Mouse (Mus musculus) CH12.LX (cell line): Measurements from ENCODE around the gene Bmp6.

Experiments
- CTCF ChIP-seq, 2 experiments: IDR thresholded peaks in 1 of 2; conservative IDR thresholded peaks in 1 of 2; 2 replicates each; pipeline ENCODE4 v1.5.1; 2011 to 2012; ENCODE audit warnings: low read depth in 2 of 2, low read length in 2 of 2, improper control_type of control experiment in 1 of 2, inconsistent platforms in 1 of 2, mild to moderate bottlenecking in 1 of 2, moderate library complexity in 1 of 2
- MAX ChIP-seq: IDR thresholded peaks from 2 replicates; pipeline ENCODE4 v1.6.1; 2011; ENCODE audit warnings: low read length, improper control_type of control experiment
- MEF2A ChIP-seq: IDR thresholded peaks from 2 replicates; pipeline ENCODE4 v1.6.1; 2014; ENCODE audit warnings: low read depth, mild to moderate bottlenecking, inconsistent platforms, low read length, improper control_type of control experiment, borderline replicate concordance
- ZC3H11A ChIP-seq: IDR thresholded peaks from 2 replicates; pipeline ENCODE4 v1.6.1; 2012; ENCODE audit warnings: low read depth, mild to moderate bottlenecking, inconsistent platforms, low read length, improper control_type of control experiment

DNA sequence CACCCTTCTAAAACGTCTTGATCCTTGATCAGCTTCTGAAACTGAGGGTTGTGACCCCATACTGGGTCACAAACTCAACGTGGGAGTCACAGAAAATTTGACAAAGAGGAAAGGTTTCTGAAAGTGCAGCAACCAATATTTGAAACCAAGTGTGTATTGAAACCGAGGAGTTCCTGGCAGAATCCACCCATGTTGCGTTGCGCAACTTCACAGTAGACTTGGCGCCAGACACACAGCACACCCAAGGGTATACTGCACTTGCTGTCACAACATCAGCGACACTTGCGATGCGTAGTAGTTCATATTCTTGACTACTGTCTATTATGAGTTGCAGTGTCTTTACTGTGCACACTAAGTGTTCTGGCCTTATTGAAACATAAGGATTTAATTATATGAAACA lies 32.4 kb downstream of the Bmp6 start:
- TF ChIP-seq MAX (no peak), CTCF (conservative IDR thresholded peaks at IDR 0.05 in 1 of 2, IDR thresholded peaks at IDR 0.05 in 1 of 2; ENCODE audit: low read depth in 2 of 2, low read length in 2 of 2) (no peak), ZC3H11A (no peak), MEF2A (no peak)
